Mouse (Mus musculus) embryonic facial prominence, embryonic 10.5 days (tissue): Measurements from ENCODE around the gene Dnaja3. TPM values are rescaled to one million over a fixed set of nuclear protein-coding genes. Genes with fewer than 3 reads are reported as not detected.
A peak's percentile ranks its signal among the peaks of the same experiment; 100 is the strongest.
"Not testable (repeated sequence)": the region's sequence is repeated elsewhere in the genome, so short reads cannot be mapped to it uniquely, and the experiment has no call there.

Experiments
- DNase-seq: peaks from one replicate; pipeline ENCODE4 v3.0.0-alpha.2; 2017; ENCODE audit warnings: low spot score
- H3K27ac ChIP-seq: fragments of 300-500 bp; sonication (generic); replicated peaks from 2 replicates; pipeline ENCODE4 v1.5.1; 2016; ENCODE audit warnings: mild to moderate bottlenecking
- H3K27me3 ChIP-seq: fragments of 300-500 bp; sonication (generic); replicated peaks from 2 replicates; pipeline ENCODE4 v1.6.1; 2016; ENCODE audit warnings: low read depth, mild to moderate bottlenecking; ENCODE audit not compliant: poor library complexity, severe bottlenecking
- H3K36me3 ChIP-seq: fragments of 300-500 bp; sonication (generic); replicated peaks from 2 replicates; pipeline ENCODE4 v1.6.1; 2016; ENCODE audit warnings: mild to moderate bottlenecking, moderate library complexity
- H3K4me1 ChIP-seq: fragments of 300-500 bp; sonication (generic); 2 replicates; pipeline ENCODE4 v1.6.1; 2016
- H3K4me3 ChIP-seq: fragments of 300-500 bp; sonication (generic); 2 replicates; pipeline ENCODE4 v1.5.1; 2016; ENCODE audit warnings: mild to moderate bottlenecking, moderate library complexity
- H3K9me3 ChIP-seq: fragments of 300-500 bp; sonication (generic); 2 replicates; pipeline ENCODE4 v1.6.1; 2016; ENCODE audit warnings: mild to moderate bottlenecking
- WGBS: fragments of 180-500 bp; shearing (Covaris S2); methylation state at CpG from one replicate; pipeline ENCODE4 v1.1.7; 2016; 5-methylcytosine and 5-hydroxymethylcytosine counted together
- polyA plus RNA-seq: library from polyadenylated mRNA; unstranded; fragments of >200 nt; fragmentation: Nextera tagmentation; extraction: Ambion mirVana; gene quantifications from 2 replicates; pipeline ENCODE4 v1.2.1, GENCODE M21; 2016

Gene Dnaja3
- polyA plus RNA-seq, 1 experiment from 2014 or later: 66.6 TPM

DNA sequence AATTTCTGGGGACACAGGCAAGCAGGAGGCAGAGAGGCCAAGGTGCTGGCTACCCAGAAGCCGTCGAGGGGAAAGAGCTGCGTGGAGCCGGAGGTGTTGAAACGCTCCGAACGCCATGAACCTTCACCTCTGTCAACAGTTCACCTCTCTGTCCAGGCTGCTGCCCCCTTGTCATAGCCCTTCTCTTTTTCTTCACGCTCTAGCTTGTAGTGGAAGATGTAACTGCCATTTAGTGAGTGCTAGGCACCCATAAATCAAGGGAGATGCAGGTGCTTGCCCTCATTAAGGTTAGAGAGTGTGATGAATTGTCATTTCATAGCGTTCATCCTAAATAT is 44.6 kb downstream of the Dnaja3 start:
- 2% methylated on average over 9 of the region's 9 CpGs for WGBS

DNA sequence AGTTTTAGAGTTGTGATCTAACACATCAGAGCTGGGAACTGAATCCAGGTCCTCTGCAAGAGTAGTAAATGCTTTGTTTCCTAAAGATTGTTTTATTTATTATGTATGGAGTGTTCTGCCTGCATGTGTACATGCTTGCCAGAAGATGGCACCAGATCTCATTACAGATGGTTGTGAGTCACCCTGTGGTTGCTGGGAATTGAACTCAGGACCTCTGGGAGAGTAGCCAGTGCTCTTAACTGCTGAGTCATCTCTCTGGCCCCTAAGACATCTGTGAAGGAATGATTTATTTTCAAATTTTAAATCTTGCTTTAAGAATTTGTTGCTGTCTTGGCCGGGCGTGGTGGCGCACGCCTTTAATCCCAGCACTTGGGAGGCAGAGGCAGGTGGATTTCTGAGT is 49.6 kb downstream of the Dnaja3 start:
- H3K4me3 ChIP-seq, H3K27me3 ChIP-seq, DNase-seq, H3K27ac ChIP-seq, H3K9me3 ChIP-seq: not testable (repeated sequence)
- 99% methylated on average over 4 of the region's 4 CpGs for WGBS
- Histone ChIP-seq H3K4me1 (peaks cover 13% of the 10 kb centered on the region), H3K36me3 (peaks cover 74% of the 10 kb centered on the region)

More for the DNA sequence above, 44.6 kb downstream of the Dnaja3 start:
- H3K4me1 ChIP-seq: peaks cover 24% of the 10 kb centered on the region
- H3K27me3 ChIP-seq: no peaks in the 10 kb centered on the region
- no peak for DNase-seq
- peak overlapping the region; percentile 87 for H3K27ac ChIP-seq
- no peaks in the 10 kb centered on the region for H3K9me3 ChIP-seq
- H3K36me3 ChIP-seq: peaks cover 26% of the 10 kb centered on the region
- H3K4me3 ChIP-seq: peak overlapping the region; percentile 96

DNA sequence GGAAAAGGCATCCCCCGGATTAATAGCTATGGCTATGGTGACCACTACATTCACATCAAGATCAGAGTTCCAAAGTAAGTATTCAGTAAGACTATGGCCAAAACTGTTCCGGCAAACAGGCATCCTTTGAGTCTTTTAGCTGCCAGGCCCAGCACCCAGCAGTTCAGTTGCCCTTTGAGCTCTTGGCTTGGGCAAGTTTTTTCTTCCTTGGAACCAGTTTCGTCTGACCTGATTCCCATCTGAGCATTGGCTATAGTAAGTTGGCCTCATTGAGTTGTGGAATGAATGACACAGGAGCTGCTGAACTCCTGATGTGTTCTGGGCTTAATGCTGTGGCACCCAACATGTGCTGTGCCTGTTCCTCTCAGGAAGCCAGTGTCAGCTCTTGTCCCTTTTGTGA is 61.4 kb downstream of the Dnaja3 start:
- peaks cover 99% of the 10 kb centered on the region for H3K36me3 ChIP-seq
- H3K4me3 ChIP-seq: no peak overlapping the region
- no peaks in the 10 kb centered on the region for H3K9me3 ChIP-seq
- no peak overlapping the region for H3K27ac ChIP-seq
- 95% methylated on average over 3 of the region's 3 CpGs for WGBS
- no peak for DNase-seq
- no peaks in the 10 kb centered on the region for H3K27me3 ChIP-seq
- H3K4me1 ChIP-seq: no peaks in the 10 kb centered on the region

DNA sequence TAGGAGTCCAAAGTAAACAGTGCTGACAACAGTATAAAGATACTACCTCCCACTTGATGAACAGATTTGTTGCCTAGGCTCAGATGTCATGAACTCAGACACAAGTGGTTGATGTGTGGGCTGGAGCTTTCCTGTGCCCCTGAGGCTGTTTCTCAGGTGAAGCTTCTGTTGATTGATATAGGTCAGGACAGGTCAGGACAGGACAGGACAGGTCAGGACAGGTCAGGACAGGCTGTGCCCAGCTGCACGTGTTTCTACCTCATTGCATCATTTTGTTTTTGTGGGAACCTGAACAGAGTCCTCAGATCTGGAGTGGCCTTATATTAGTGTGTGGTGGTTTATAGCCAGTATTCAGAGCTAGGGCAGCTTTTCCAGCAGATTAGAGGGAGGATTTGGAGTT is 62.9 kb downstream of the Dnaja3 start:
- Histone ChIP-seq H3K27me3 (no peaks in the 10 kb centered on the region), H3K4me3 (no peak overlapping the region), H3K9me3 (no peaks in the 10 kb centered on the region), H3K36me3 (peaks cover 99% of the 10 kb centered on the region), H3K27ac (no peak overlapping the region), H3K4me1 (no peaks in the 10 kb centered on the region)
- no peak for DNase-seq
- 51% methylated on average over 1 of the region's 1 CpGs for WGBS

DNA sequence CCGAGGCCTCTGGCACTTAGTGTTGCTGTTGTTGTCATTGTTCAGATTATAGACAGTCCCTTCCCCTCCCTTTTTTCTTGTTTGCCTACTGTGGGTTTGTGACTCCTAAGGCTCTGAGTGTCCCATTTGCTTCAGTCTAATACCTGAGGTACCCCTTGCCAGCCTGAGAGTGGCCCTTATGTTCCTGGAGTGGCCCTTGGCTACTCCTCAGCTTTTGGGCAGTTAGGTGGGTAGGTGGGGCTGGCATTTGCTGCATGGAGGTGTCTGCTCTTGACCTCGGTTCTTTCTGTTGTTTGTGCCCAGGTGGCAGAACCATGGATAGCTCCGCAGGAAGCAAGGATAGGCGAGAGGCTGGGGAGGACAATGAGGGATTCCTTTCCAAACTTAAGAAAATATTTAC is 65.8 kb downstream of the Dnaja3 start:
- WGBS: 69% methylated on average over 4 of the region's 4 CpGs
- H3K36me3 ChIP-seq: peaks cover 100% of the 10 kb centered on the region

DNA sequence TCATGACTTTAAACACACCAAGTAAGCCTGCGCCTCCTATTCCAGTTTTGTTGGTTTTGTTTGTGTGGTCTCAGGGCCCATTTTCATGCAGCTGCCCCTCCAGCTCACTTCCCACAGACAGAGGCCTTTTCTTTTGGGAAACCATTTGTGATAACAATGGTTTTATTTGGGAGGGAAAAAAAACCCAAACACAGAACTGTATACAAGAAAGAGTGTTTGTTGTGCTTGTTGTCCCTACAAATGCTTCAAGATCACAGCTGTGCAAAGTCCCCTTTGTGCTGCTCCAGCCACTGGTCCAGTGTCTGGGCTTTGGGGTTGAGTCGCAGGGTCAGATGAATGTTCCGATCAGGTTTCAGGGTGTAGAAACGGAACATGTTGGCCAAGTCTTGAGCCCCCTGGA is 71.4 kb downstream of the Dnaja3 start:
- Histone ChIP-seq H3K4me1 (no peaks in the 10 kb centered on the region), H3K27ac (no peak overlapping the region), H3K4me3 (no peak overlapping the region), H3K9me3 (no peaks in the 10 kb centered on the region), H3K36me3 (peaks cover 100% of the 10 kb centered on the region), H3K27me3 (no peaks in the 10 kb centered on the region)
- DNase-seq: no peak
- 93% methylated on average over 4 of the region's 4 CpGs for WGBS

More for the DNA sequence above, 65.8 kb downstream of the Dnaja3 start:
- H3K9me3 ChIP-seq: no peaks in the 10 kb centered on the region
- H3K27me3 ChIP-seq: no peaks in the 10 kb centered on the region
- H3K4me3 ChIP-seq: no peak overlapping the region
- H3K4me1 ChIP-seq: no peaks in the 10 kb centered on the region
- DNase-seq: no peak
- H3K27ac ChIP-seq: no peak overlapping the region

DNA sequence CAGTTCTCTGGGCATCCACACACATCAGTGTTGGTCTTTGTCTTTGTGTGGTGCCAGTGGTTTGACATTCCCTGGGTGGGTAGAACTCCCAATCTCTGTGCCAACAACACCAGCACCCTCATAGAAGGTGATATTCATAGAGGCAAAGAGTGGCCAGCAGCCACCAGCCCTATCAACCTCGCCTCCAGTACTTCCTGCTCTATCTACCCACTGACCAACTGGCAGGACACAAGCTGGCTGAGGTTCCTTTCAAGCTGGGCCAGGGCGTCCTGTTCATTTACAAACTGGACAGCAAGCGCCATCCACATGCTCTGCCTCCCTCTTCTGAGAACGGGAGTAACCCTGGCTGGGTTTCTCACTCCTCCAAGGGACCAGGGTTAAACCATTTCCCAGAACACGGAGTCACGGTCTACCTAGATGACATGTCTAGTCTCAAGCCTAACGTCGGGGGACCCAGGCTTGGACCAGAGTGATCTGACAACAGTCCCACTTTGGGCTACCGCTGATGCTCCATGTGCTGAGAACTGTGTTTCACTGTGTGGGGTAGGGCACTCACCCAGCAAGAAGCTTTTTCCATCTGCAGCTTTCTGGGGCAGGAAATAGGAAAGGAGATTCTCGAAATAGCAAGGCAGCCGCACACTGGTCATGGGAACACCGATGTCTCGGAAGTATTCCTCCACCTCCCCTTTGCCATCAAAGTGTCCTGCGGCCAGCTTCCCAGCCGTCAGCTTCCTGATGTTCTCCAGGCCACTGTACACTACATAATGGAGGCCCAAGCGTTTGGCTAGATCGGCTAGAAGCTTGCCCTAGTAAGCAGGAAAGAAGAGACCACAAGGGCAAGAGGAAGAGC is 74.3 kb downstream of the Dnaja3 start:
- H3K36me3 ChIP-seq: peaks cover 79% of the 10 kb centered on the region
- no peaks in the 10 kb centered on the region for H3K9me3 ChIP-seq
- no peak for DNase-seq
- peaks cover 7% of the 10 kb centered on the region for H3K4me1 ChIP-seq
- H3K4me3 ChIP-seq: no peak overlapping the region
- H3K27ac ChIP-seq: no peak overlapping the region
- H3K27me3 ChIP-seq: no peaks in the 10 kb centered on the region
- 93% methylated on average over 17 of the region's 17 CpGs for WGBS

DNA sequence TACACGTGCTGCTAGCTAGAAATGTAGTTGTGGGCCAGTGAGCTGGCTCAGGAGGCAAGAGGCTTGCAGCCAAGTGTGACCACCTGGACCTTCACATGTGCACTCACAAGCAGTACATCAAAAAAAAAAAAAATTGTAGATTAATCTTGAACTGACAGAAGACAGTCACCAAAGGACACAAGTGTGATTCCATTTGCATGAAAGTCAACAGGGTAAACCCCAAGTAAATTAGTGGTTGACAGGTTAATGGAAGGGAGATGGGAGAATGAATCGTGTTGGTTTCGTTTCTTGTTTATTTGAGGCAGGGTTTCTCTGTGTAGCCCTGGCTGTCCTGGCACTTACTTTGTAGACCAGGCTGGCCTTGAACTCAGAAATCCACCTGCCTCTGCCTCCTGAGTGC is 78.1 kb downstream of the Dnaja3 start:
- H3K27ac ChIP-seq: no peak overlapping the region
- DNase-seq: no peak
- 77% methylated on average over 3 of the region's 3 CpGs for WGBS

DNA sequence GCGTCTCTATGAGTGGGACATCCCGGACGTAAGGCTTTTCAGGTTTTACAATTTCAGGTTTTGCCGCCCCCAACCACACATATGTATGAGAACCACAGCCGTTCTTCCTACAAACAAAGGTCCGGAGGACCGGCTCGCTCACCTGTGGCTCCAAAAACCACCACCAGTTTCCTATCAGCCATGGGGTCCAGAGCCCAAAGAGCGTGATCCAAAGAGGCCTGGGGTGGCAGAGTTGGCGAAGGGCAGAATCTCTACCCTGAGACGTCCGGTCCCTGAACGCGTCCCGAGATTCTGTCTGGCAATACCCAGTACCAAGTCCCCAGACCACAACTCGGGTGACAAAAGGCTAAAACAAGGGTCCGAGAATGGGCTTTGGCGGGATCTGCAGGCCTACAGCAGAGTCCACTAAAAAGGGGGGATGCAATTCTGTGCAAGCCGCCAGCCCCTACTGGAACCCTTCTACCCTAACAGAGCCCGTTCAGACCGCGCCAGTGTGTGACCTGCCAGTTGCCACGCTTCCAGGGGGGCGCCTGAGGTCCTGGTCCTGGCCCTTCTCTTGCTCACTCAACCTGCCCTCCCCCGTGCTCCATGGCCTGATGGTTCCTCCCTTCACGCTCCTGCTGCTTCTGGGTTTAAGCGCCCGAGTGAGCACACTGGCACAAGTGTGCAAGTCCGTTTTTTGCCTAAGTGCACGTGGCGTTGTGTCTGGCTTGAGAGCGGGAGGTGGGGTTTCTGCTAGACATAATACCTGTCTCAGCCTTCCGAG is 79.1 kb downstream of the Dnaja3 start, which contains the start of gene Nmral1:
Gene Nmral1 (minus strand): TSS at position 604 of the 766 bp plus-strand sequence.
- Histone ChIP-seq H3K9me3 (no peaks in the 10 kb centered on the region), H3K27ac (peak within 1 kb of the TSS; percentile 98), H3K4me3 (peak within 1 kb of the TSS; percentile 79), H3K27me3 (no peaks in the 10 kb centered on the region), H3K36me3 (peaks cover 31% of the 10 kb centered on the region), H3K4me1 (peaks cover 13% of the 10 kb centered on the region)
- 12% methylated on average over 33 of the region's 33 CpGs for WGBS
- DNase-seq: peak; percentile 85

More for the DNA sequence above, 78.1 kb downstream of the Dnaja3 start:
- no peaks in the 10 kb centered on the region for H3K27me3 ChIP-seq
- H3K4me3 ChIP-seq: peak overlapping the region; percentile 79
- H3K4me1 ChIP-seq: peaks cover 13% of the 10 kb centered on the region
- H3K36me3 ChIP-seq: peaks cover 41% of the 10 kb centered on the region
- H3K9me3 ChIP-seq: no peaks in the 10 kb centered on the region

DNA sequence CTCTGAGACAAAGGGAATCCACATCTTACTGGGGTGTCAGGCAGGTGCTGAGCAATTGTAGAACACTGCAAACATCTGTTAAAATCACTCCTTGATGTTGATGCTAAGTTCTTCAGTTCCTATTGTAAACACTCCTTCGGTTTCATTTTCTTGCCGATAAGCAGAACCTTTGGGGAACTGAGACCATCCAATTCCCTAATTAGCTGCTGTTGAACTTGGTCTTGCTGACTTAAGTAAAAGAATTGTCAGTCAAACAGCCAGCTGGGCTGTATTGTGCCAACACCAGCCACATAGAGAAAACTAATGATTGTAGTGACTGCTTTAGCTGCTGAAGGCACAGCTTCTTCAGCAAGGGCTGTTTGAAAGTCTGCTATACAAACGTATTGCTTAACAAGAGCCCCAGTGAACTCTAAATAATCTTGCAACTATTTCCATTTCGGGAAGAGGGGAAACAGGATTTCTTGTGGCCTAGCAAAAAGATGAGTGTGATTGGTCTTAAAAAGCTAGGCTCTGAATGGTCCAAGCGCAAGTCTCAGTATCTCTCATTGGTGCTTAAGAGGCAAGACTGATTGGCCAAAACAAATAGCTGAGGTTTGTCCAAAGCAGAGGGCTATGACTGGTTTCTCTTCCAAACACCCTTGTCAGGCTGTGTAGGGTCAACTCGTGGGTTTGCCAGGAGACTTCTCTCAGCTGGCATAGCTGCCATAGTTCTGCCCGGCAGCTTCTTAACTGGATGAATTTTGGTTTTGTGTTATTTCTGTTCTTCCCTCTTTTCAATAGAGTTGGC is 82.5 kb downstream of the Dnaja3 start:
- Histone ChIP-seq H3K9me3 (no peaks in the 10 kb centered on the region), H3K4me1 (peaks cover 22% of the 10 kb centered on the region)
- WGBS: 80% methylated on average over 7 of the region's 7 CpGs

DNA sequence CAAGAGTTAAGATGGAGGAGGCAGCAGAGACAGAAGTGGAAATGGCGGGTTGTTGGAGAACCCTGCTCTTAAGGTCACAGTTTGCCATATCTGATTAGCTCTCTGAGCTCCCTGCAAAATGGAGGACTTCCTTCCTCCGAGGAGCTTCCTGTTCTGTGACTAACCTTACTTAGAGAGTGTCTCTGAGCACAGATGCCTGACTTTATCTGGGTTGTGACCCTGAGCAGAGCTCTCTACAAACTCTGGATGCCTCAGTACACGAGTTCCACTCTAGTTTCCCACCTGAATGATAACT is 83.1 kb downstream of the Dnaja3 start:
- no peaks in the 10 kb centered on the region for H3K27me3 ChIP-seq
- WGBS: 76% methylated on average over 3 of the region's 3 CpGs
- no peak for DNase-seq
- H3K4me3 ChIP-seq: no peak overlapping the region
- H3K4me1 ChIP-seq: peaks cover 23% of the 10 kb centered on the region
- no peaks in the 10 kb centered on the region for H3K9me3 ChIP-seq
- no peak overlapping the region for H3K27ac ChIP-seq
- no peaks in the 10 kb centered on the region for H3K36me3 ChIP-seq

More for the DNA sequence above, 82.5 kb downstream of the Dnaja3 start:
- Histone ChIP-seq H3K27ac (no peak overlapping the region), H3K27me3 (no peaks in the 10 kb centered on the region), H3K4me3 (no peak overlapping the region), H3K36me3 (no peaks in the 10 kb centered on the region)
- DNase-seq: no peak

DNA sequence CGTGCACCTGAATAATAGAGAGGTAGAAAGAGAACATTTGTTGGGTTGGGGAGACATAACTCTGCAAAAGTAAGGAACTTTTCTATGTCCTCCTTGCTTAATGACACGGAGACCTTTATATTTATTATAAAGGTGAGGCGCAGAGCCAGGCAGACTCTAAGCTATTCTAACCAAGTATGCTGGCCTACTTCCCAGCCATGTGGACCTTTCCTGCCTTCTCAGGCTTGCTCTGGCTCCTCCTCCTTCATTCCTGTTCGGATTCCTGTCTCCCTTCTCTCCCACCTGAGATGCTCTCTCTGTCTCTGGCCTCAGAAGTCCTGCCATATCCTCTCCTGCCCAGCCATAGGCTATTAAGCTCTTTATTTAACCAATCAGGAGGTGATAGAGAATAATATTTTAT is 85.5 kb downstream of the Dnaja3 start:
- H3K4me3 ChIP-seq: no peak overlapping the region
- no peak for DNase-seq
- H3K36me3 ChIP-seq: peaks cover 5% of the 10 kb centered on the region; the same call in 1 of the 2 replicates
- H3K9me3 ChIP-seq: no peaks in the 10 kb centered on the region
- 76% methylated on average over 4 of the region's 4 CpGs for WGBS
- H3K4me1 ChIP-seq: peaks cover 17% of the 10 kb centered on the region
- no peak overlapping the region for H3K27ac ChIP-seq
- H3K27me3 ChIP-seq: no peaks in the 10 kb centered on the region
